Mouse (Mus musculus): ENCODE measurements at regions not wholly inside any gene's neighbourhood (a gene's known extent, or its start where the extent isn't known, plus 50 kb on each side); places are given as distances from the start of the nearest gene placed in this dataset.
A peak's percentile ranks its signal among the peaks of the same experiment; 100 is the strongest.

- Histone ChIP-seq H3K27ac (replicated peaks in 1 of 2; ENCODE audit: control insufficient read depth in 1 of 2, insufficient read depth in 1 of 2, low read depth in 2 of 2, low read length in 2 of 2) (peak overlapping the region; percentile 66 to 83), H3K27me3 (ENCODE audit: control insufficient read depth, insufficient read depth, low read length) (no peaks in the 10 kb centered on the region), H3K36me3 (ENCODE audit: control insufficient read depth, insufficient read depth, low read length) (no peaks in the 10 kb centered on the region), H3K4me1 (ENCODE audit: control insufficient read depth in 2 of 2, insufficient read depth in 2 of 2, low read length in 2 of 2) (peaks cover 19 to 29% of the 10 kb centered on the region in 2 experiments), H3K4me3 (ENCODE audit: control insufficient read depth in 1 of 2, insufficient read depth in 1 of 2, low read depth in 1 of 2, low read length in 2 of 2) (no peak overlapping the region), H3K9ac (ENCODE audit: low read length) (peak overlapping the region; percentile 21; the same call in 1 of the 2 replicates), H3K9me3 (ENCODE audit: control insufficient read depth, low read length) (no peaks in the 10 kb centered on the region), H3K4me2 (ENCODE audit: low read length) (peak overlapping the region; percentile 27)
- peak; percentile 81 for ATAC-seq (ENCODE audit: insufficient number of reproducible peaks, insufficient read depth, low FRiP score, low read depth)
- 38% methylated on average over 16 of the region's 16 CpGs for WGBS
Observed at GRCm38 (mm10) chr12:54286911-54287819, 83.5 kb upstream of the Egln3 start.

DNA sequence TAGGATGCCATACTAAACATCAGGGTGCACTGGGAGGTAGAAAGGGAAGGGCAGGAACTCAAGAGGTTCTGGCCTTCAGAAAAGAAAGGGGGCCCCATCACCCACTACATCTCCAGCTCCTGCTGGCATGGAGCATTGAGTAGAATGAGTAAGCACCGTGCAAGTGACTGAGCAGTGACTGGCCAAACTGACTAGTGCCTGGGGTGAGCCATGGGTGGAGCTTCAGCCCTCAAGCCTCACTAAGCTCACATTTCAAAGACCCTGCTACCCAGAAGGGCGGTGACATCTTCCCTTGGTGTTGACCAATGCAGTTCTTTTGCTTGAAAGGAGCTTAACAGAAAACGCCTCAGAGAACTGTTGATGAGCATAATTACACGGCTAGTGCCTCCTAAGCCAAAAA is 80.0 kb upstream of the Egln3 start:
- Histone ChIP-seq H3K36me3 (ENCODE audit: control insufficient read depth, insufficient read depth, low read length) (no peaks in the 10 kb centered on the region), H3K4me2 (ENCODE audit: low read length) (no peak overlapping the region), H3K4me1 (ENCODE audit: control insufficient read depth in 2 of 2, insufficient read depth in 2 of 2, low read length in 2 of 2) (peaks cover 14 to 27% of the 10 kb centered on the region in 2 experiments), H3K4me3 (ENCODE audit: control insufficient read depth in 1 of 2, insufficient read depth in 1 of 2, low read depth in 1 of 2, low read length in 2 of 2) (no peak overlapping the region), H3K27ac (replicated peaks in 1 of 2; ENCODE audit: control insufficient read depth in 1 of 2, insufficient read depth in 1 of 2, low read depth in 2 of 2, low read length in 2 of 2) (no peak overlapping the region), H3K27me3 (ENCODE audit: control insufficient read depth, insufficient read depth, low read length) (no peaks in the 10 kb centered on the region), H3K9me3 (ENCODE audit: control insufficient read depth, low read length) (no peaks in the 10 kb centered on the region), H3K9ac (ENCODE audit: low read length) (no peak overlapping the region)
- no peak for ATAC-seq (ENCODE audit: insufficient number of reproducible peaks, insufficient read depth, low FRiP score, low read depth)
- WGBS = 49% methylated on average over 4 of the region's 4 CpGs

DNA sequence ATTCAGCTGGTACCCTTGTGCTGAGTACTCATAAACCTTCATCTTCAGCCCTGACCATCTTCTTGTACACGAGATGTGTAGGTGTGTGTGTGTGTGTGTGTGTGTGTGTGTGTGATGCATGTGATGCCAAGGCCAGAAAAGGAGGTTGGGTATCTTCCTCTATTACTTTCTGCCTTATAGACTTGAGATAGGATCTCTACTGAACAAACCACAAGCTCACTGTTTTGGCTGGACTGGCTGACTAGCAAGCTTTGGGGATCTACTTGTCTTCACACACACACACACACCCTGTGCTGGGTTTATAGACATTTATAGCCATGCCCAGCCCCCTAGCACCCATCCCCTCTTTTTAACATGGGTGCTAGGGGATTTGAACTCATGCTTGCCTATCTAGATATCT is 79.4 kb upstream of the Egln3 start:
- no peak overlapping the region for H3K4me2 ChIP-seq (ENCODE audit: low read length)
- H3K9me3 ChIP-seq (ENCODE audit: control insufficient read depth, low read length) = no peaks in the 10 kb centered on the region
- H3K4me1 ChIP-seq (ENCODE audit: control insufficient read depth in 2 of 2, insufficient read depth in 2 of 2, low read length in 2 of 2) = peaks cover 9 to 24% of the 10 kb centered on the region in 2 experiments

GRCm38 (mm10) chr12:54282281-54282921 is 78.7 kb upstream of the Egln3 start:
- 47% methylated on average over 4 of the region's 4 CpGs for WGBS
- ATAC-seq (ENCODE audit: insufficient number of reproducible peaks, insufficient read depth, low FRiP score, low read depth) = no peak
- no peak overlapping the region; a peak in 1 of 4 replicates for H3K27ac ChIP-seq (replicated peaks in 1 of 2; ENCODE audit: control insufficient read depth in 1 of 2, insufficient read depth in 1 of 2, low read depth in 2 of 2, low read length in 2 of 2)
- H3K9me3 ChIP-seq (ENCODE audit: control insufficient read depth, low read length) = no peaks in the 10 kb centered on the region
- no peaks in the 10 kb centered on the region for H3K36me3 ChIP-seq (ENCODE audit: control insufficient read depth, insufficient read depth, low read length)
- H3K4me1 ChIP-seq (ENCODE audit: control insufficient read depth in 2 of 2, insufficient read depth in 2 of 2, low read length in 2 of 2) = peaks cover 8 to 18% of the 10 kb centered on the region in 2 experiments
- no peaks in the 10 kb centered on the region for H3K27me3 ChIP-seq (ENCODE audit: control insufficient read depth, insufficient read depth, low read length)
- H3K4me3 ChIP-seq (ENCODE audit: control insufficient read depth in 1 of 2, insufficient read depth in 1 of 2, low read depth in 1 of 2, low read length in 2 of 2) = no peak overlapping the region
- no peak overlapping the region for H3K4me2 ChIP-seq (ENCODE audit: low read length)
- no peak overlapping the region for H3K9ac ChIP-seq (ENCODE audit: low read length)

More for the DNA sequence above, 79.4 kb upstream of the Egln3 start:
- H3K4me3 ChIP-seq (ENCODE audit: control insufficient read depth in 1 of 2, insufficient read depth in 1 of 2, low read depth in 1 of 2, low read length in 2 of 2) = no peak overlapping the region
- no peaks in the 10 kb centered on the region for H3K27me3 ChIP-seq (ENCODE audit: control insufficient read depth, insufficient read depth, low read length)
- H3K27ac ChIP-seq (replicated peaks in 1 of 2; ENCODE audit: control insufficient read depth in 1 of 2, insufficient read depth in 1 of 2, low read depth in 2 of 2, low read length in 2 of 2) = no peak overlapping the region
- 75% methylated on average over 1 of the region's 1 CpGs for WGBS
- no peak overlapping the region for H3K9ac ChIP-seq (ENCODE audit: low read length)
- no peaks in the 10 kb centered on the region for H3K36me3 ChIP-seq (ENCODE audit: control insufficient read depth, insufficient read depth, low read length)
- ATAC-seq (ENCODE audit: insufficient number of reproducible peaks, insufficient read depth, low FRiP score, low read depth) = no peak

- H3K36me3 ChIP-seq (ENCODE audit: control insufficient read depth, insufficient read depth, low read length) = no peaks in the 10 kb centered on the region
- no peak overlapping the region for H3K4me3 ChIP-seq (ENCODE audit: control insufficient read depth in 1 of 2, insufficient read depth in 1 of 2, low read depth in 1 of 2, low read length in 2 of 2)
- peaks cover 0 to 7% of the 10 kb centered on the region in 2 experiments; a peak in 2 of 4 replicates for H3K4me1 ChIP-seq (ENCODE audit: control insufficient read depth in 2 of 2, insufficient read depth in 2 of 2, low read length in 2 of 2)
- H3K27ac ChIP-seq (replicated peaks in 1 of 2; ENCODE audit: control insufficient read depth in 1 of 2, insufficient read depth in 1 of 2, low read depth in 2 of 2, low read length in 2 of 2) = 0 out of 4 replicates have a peak overlapping the region, but pooled peaks of 1 of the 2 experiments have one; percentile 9
- no peak overlapping the region for H3K9ac ChIP-seq (ENCODE audit: low read length)
- WGBS = 74% methylated on average over 4 of the region's 4 CpGs
- H3K9me3 ChIP-seq (ENCODE audit: control insufficient read depth, low read length) = no peaks in the 10 kb centered on the region
- H3K27me3 ChIP-seq (ENCODE audit: control insufficient read depth, insufficient read depth, low read length) = no peaks in the 10 kb centered on the region
- no peak for ATAC-seq (ENCODE audit: insufficient number of reproducible peaks, insufficient read depth, low FRiP score, low read depth)
- H3K4me2 ChIP-seq (ENCODE audit: low read length) = no peak overlapping the region
Observed at GRCm38 (mm10) chr12:54280457-54280856, 76.8 kb upstream of the Egln3 start.

DNA sequence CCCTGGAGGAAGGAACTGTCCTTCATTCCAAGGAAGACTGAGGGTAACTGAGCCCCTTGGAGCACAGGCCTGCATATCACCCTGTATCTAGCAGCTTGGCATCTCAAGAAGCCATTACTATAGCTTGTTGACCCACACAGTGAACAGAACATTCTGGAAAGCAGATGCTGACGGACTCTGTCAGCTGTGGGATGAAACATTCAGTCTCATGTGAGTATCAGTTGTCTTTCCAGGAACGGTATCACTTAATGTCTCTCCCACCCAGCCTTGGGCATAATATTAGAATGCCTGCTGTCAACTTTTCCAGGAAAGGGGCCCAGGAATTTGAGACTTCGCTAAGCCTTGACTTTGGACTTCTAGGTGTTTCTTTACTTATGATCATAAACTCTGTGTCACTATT is 76.3 kb upstream of the Egln3 start:
- H3K4me2 ChIP-seq (ENCODE audit: low read length) = no peak overlapping the region
- peaks cover 0 to 7% of the 10 kb centered on the region in 2 experiments; a peak in 1 of 4 replicates for H3K4me1 ChIP-seq (ENCODE audit: control insufficient read depth in 2 of 2, insufficient read depth in 2 of 2, low read length in 2 of 2)
- no peak overlapping the region for H3K4me3 ChIP-seq (ENCODE audit: control insufficient read depth in 1 of 2, insufficient read depth in 1 of 2, low read depth in 1 of 2, low read length in 2 of 2)
- H3K27ac ChIP-seq (replicated peaks in 1 of 2; ENCODE audit: control insufficient read depth in 1 of 2, insufficient read depth in 1 of 2, low read depth in 2 of 2, low read length in 2 of 2) = 0 out of 4 replicates have a peak overlapping the region, but pooled peaks of 1 of the 2 experiments have one; percentile 9
- no peaks in the 10 kb centered on the region for H3K9me3 ChIP-seq (ENCODE audit: control insufficient read depth, low read length)
- no peak for ATAC-seq (ENCODE audit: insufficient number of reproducible peaks, insufficient read depth, low FRiP score, low read depth)
- no peaks in the 10 kb centered on the region for H3K27me3 ChIP-seq (ENCODE audit: control insufficient read depth, insufficient read depth, low read length)
- no peaks in the 10 kb centered on the region for H3K36me3 ChIP-seq (ENCODE audit: control insufficient read depth, insufficient read depth, low read length)
- WGBS = 74% methylated on average over 3 of the region's 3 CpGs
- no peak overlapping the region for H3K9ac ChIP-seq (ENCODE audit: low read length)

DNA sequence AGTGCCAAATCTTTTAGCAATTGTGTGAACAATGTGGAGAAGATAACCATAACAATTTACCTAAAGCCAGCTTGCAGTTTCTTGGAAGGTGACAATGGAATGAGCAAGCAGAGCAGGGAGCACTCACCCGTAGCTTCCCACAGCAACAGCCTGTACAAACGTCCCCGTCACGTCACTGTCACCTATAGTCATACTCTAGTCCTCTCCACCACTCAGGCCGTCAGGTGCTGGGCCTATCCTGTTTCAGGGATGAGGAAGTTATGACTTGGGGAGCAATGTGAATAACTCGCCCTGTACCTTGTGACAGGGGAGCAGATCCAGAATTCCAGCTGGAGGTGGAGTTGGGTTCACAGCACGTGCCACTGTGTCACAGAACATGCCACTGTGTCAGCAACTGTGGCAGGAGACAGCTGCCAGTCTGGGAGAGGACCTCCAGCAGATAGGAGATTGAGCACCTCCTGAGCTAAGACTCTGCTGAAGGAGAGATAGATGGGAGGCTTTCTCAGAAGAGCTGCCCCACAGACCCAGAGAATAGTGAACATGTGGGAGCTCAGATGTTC is 73.4 kb upstream of the Egln3 start:
- no peak for ATAC-seq (ENCODE audit: insufficient number of reproducible peaks, insufficient read depth, low FRiP score, low read depth)
- H3K4me2 ChIP-seq (ENCODE audit: low read length) = no peak overlapping the region
- 54% methylated on average over 7 of the region's 7 CpGs for WGBS
- H3K36me3 ChIP-seq (ENCODE audit: control insufficient read depth, insufficient read depth, low read length) = no peaks in the 10 kb centered on the region
- H3K4me1 ChIP-seq (ENCODE audit: control insufficient read depth in 2 of 2, insufficient read depth in 2 of 2, low read length in 2 of 2) = peaks cover 2 to 12% of the 10 kb centered on the region in 2 experiments; a peak in 1 of 4 replicates
- H3K27ac ChIP-seq (replicated peaks in 1 of 2; ENCODE audit: control insufficient read depth in 1 of 2, insufficient read depth in 1 of 2, low read depth in 2 of 2, low read length in 2 of 2) = no peak overlapping the region
- H3K4me3 ChIP-seq (ENCODE audit: control insufficient read depth in 1 of 2, insufficient read depth in 1 of 2, low read depth in 1 of 2, low read length in 2 of 2) = no peak overlapping the region
- no peak overlapping the region for H3K9ac ChIP-seq (ENCODE audit: low read length)
- H3K9me3 ChIP-seq (ENCODE audit: control insufficient read depth, low read length) = no peaks in the 10 kb centered on the region
- no peaks in the 10 kb centered on the region for H3K27me3 ChIP-seq (ENCODE audit: control insufficient read depth, insufficient read depth, low read length)
